Mouse (Mus musculus) ovary, adult 18-20 months (tissue): ENCODE results near the gene Plxnc1.
A peak's percentile ranks its signal among the peaks of the same experiment; 100 is the strongest.

Source experiments
- DNase-seq: peaks from one replicate; pipeline ENCODE4 v3.0.0; 2022; ENCODE audit warnings: low spot score, mixed read lengths

The Plxnc1 gene

GRCm38 (mm10) chr10:94871102-94871501, 73.5 kb downstream of the Plxnc1 start:
- DNase-seq, result no peak

GRCm38 (mm10) chr10:94866995-94867856, 77.4 kb downstream of the Plxnc1 start:
- DNase-seq, result no peak

GRCm38 (mm10) chr10:94865206-94865605, 79.4 kb downstream of the Plxnc1 start:
- DNase-seq, result no peak

GRCm38 (mm10) chr10:94864199-94864928, 80.3 kb downstream of the Plxnc1 start:
- no peak for DNase-seq

- DNase-seq, result no peak
These were observed 81.4 kb downstream of the Plxnc1 start for GRCm38 (mm10) chr10:94863251-94863650.

GRCm38 (mm10) chr10:94860870-94861269, 83.8 kb downstream of the Plxnc1 start:
- DNase-seq, result no peak

- DNase-seq, result no peak
These were observed 86.2 kb downstream of the Plxnc1 start for GRCm38 (mm10) chr10:94858277-94859033.

GRCm38 (mm10) chr10:94850565-94850964, 94.1 kb downstream of the Plxnc1 start:
- no peak for DNase-seq

- DNase-seq, result no peak
These were observed 94.7 kb downstream of the Plxnc1 start for GRCm38 (mm10) chr10:94849930-94850329.

GRCm38 (mm10) chr10:94849360-94849759, 95.3 kb downstream of the Plxnc1 start:
- no peak for DNase-seq

GRCm38 (mm10) chr10:94848344-94848743, 96.3 kb downstream of the Plxnc1 start:
- no peak for DNase-seq

GRCm38 (mm10) chr10:94846501-94847105, 98.0 kb downstream of the Plxnc1 start:
- no peak for DNase-seq

- no peak for DNase-seq
These were observed 99.9 kb downstream of the Plxnc1 start for GRCm38 (mm10) chr10:94844692-94845091.

- no peak for DNase-seq
These were observed 108.8 kb downstream of the Plxnc1 start for GRCm38 (mm10) chr10:94835874-94836273.

- peak; percentile 76 for DNase-seq
These were observed 115.2 kb downstream of the Plxnc1 start for GRCm38 (mm10) chr10:94829407-94829806.

GRCm38 (mm10) chr10:94828734-94829230, 115.9 kb downstream of the Plxnc1 start:
- no peak for DNase-seq

- DNase-seq, result no peak
These were observed 116.5 kb downstream of the Plxnc1 start for GRCm38 (mm10) chr10:94827890-94828733.

- DNase-seq, result no peak
These were observed 117.3 kb downstream of the Plxnc1 start for GRCm38 (mm10) chr10:94827325-94827724.

- DNase-seq, result no peak
These were observed 118.2 kb downstream of the Plxnc1 start for GRCm38 (mm10) chr10:94826436-94826835.

- DNase-seq, result no peak
These were observed 118.7 kb downstream of the Plxnc1 start for GRCm38 (mm10) chr10:94825951-94826350.
